Mouse (Mus musculus) lung, embryonic 14.5 days (tissue): Measurements from ENCODE around the gene BC025920. TPM values are rescaled to one million over a fixed set of nuclear protein-coding genes. Genes with fewer than 3 reads are reported as not detected.
A peak's percentile ranks its signal among the peaks of the same experiment; 100 is the strongest.

Experiments
- ATAC-seq: fragments of 200-750 bp; cut with Nextera tagmentation; 2 replicates; pipeline ENCODE4 v1.8.0; 2017; ENCODE audit warnings: mild to moderate bottlenecking, moderate TSS enrichment, moderate library complexity; ENCODE audit not compliant: insufficient read depth
- DNase-seq: peaks from one replicate; pipeline ENCODE4 v3.0.0-alpha.2; 2015
- H3K27ac ChIP-seq: fragments of 300-500 bp; sonication (generic); 2 replicates; pipeline ENCODE4 v1.5.1; 2014; ENCODE audit warnings: low read depth, mild to moderate bottlenecking, moderate library complexity
- H3K27me3 ChIP-seq: fragments of 300-500 bp; sonication (generic); 2 replicates; pipeline ENCODE4 v1.6.1; 2014; ENCODE audit warnings: low read length, control low read depth; ENCODE audit not compliant: insufficient read depth
- H3K36me3 ChIP-seq: fragments of 300-500 bp; sonication (generic); 2 replicates; pipeline ENCODE4 v1.6.1; 2014; ENCODE audit warnings: control low read depth; ENCODE audit not compliant: insufficient read depth
- H3K4me1 ChIP-seq: fragments of 300-500 bp; sonication (generic); 2 replicates; pipeline ENCODE4 v1.6.1; 2014; ENCODE audit warnings: antibody characterized with exemption, control low read depth; ENCODE audit not compliant: insufficient read depth
- H3K4me2 ChIP-seq: fragments of 300-500 bp; sonication (generic); 2 replicates; pipeline ENCODE4 v1.6.1; 2014; ENCODE audit warnings: mild to moderate bottlenecking
- H3K4me3 ChIP-seq: fragments of 300-500 bp; sonication (generic); 2 replicates; pipeline ENCODE4 v1.5.1; 2014; ENCODE audit warnings: low read depth, low read length
- H3K9ac ChIP-seq: fragments of 300-500 bp; sonication (generic); 2 replicates; pipeline ENCODE4 v1.6.1; 2014
- H3K9me3 ChIP-seq: fragments of 300-500 bp; sonication (generic); 2 replicates; pipeline ENCODE4 v1.6.1; 2016; ENCODE audit warnings: low read depth, low read length, control low read depth
- CTCF ChIP-seq: IDR thresholded peaks from 2 replicates; pipeline ENCODE4 v1.5.1; 2016; ENCODE audit warnings: antibody characterized with exemption, low read depth
- WGBS: fragments of 180-500 bp; shearing (Covaris S2); extraction: QIAGEN DNeasy Blood & Tissue Kit; methylation state at CpG from one replicate; pipeline ENCODE4 v1.1.7; 2014; 5-methylcytosine and 5-hydroxymethylcytosine counted together
- polyA plus RNA-seq: library from polyadenylated mRNA; unstranded; fragments of >200 nt; fragmentation: Nextera tagmentation; extraction: Ambion mirVana; gene quantifications from 2 replicates; pipeline ENCODE4 v1.2.1, GENCODE M21; 2014

Gene BC025920
- 0.58 and 0.61 TPM in 2 replicates for polyA plus RNA-seq

GRCm38 (mm10) chr10:81605974-81606751, at the start of gene BC025920:
BC025920 (plus strand) TSS chr10:81606270.
- peak within 1 kb of the TSS; percentile 89 for H3K4me2 ChIP-seq
- ATAC-seq (peak; percentile 87), DNase-seq (peak; percentile 98)
- peak within 1 kb of the TSS; percentile 56 for H3K4me3 ChIP-seq
- peak within 1 kb of the TSS; percentile 90 for H3K27ac ChIP-seq
- 1% methylated on average over 39 of the region's 39 CpGs for WGBS
- peak within 1 kb of the TSS; percentile 64 for H3K9ac ChIP-seq
- peak; percentile 20; the same call in 1 of the 2 replicates for TF ChIP-seq CTCF
- no peaks in the 10 kb centered on the region for H3K36me3 ChIP-seq
- H3K9me3 ChIP-seq = no peaks in the 10 kb centered on the region
- H3K27me3 ChIP-seq = no peaks in the 10 kb centered on the region
- peaks cover 5% of the 10 kb centered on the region for H3K4me1 ChIP-seq

GRCm38 (mm10) chr10:81556282-81556681, 49.8 kb upstream of the BC025920 start:
- WGBS = 69% methylated on average over 3 of the region's 3 CpGs
- H3K4me3 ChIP-seq = no peak overlapping the region
- H3K9ac ChIP-seq = no peak overlapping the region
- peaks cover 8% of the 10 kb centered on the region; the same call in 1 of the 2 replicates for H3K4me1 ChIP-seq
- H3K27ac ChIP-seq = no peak overlapping the region
- no peak for ATAC-seq
- H3K27me3 ChIP-seq = no peaks in the 10 kb centered on the region
- DNase-seq = no peak
- TF ChIP-seq CTCF = peak; percentile 66
- peaks cover 2% of the 10 kb centered on the region; the same call in 1 of the 2 replicates for H3K36me3 ChIP-seq
- no peaks in the 10 kb centered on the region for H3K9me3 ChIP-seq
- H3K4me2 ChIP-seq = no peak overlapping the region

GRCm38 (mm10) chr10:81557491-81557890, 48.6 kb upstream of the BC025920 start:
- Histone ChIP-seq H3K36me3 (peaks cover 14% of the 10 kb centered on the region), H3K4me1 (peaks cover 8% of the 10 kb centered on the region; the same call in 1 of the 2 replicates), H3K9me3 (no peaks in the 10 kb centered on the region), H3K27me3 (no peaks in the 10 kb centered on the region), H3K27ac (no peak overlapping the region), H3K4me2 (no peak overlapping the region), H3K9ac (no peak overlapping the region), H3K4me3 (no peak overlapping the region)
- ATAC-seq = no peak
- no peak for TF ChIP-seq CTCF
- no peak for DNase-seq
- 19% methylated on average over 1 of the region's 1 CpGs for WGBS

- H3K36me3 ChIP-seq = peaks cover 28% of the 10 kb centered on the region
- H3K4me3 ChIP-seq = peak within 1 kb of the TSS; percentile 88
- ATAC-seq = peak; percentile 36
- no peak for TF ChIP-seq CTCF
- H3K4me1 ChIP-seq = peaks cover 19% of the 10 kb centered on the region
- WGBS = under 1% methylated on average over 51 of the region's 53 CpGs
- no peaks in the 10 kb centered on the region for H3K27me3 ChIP-seq
- peak; percentile 68 for DNase-seq
- peak within 1 kb of the TSS; percentile 85 for H3K4me2 ChIP-seq
- peak within 1 kb of the TSS; percentile 92 for H3K27ac ChIP-seq
- H3K9ac ChIP-seq = peak within 1 kb of the TSS; percentile 95
- no peaks in the 10 kb centered on the region for H3K9me3 ChIP-seq
Measured at GRCm38 (mm10) chr10:81559163-81559626, 46.9 kb upstream of the BC025920 start, which contains the start of gene Aes. Aes (plus strand) TSS chr10:81559488.

GRCm38 (mm10) chr10:81559627-81560539, 46.2 kb upstream of the BC025920 start:
- Histone ChIP-seq H3K9ac (peak overlapping the region; percentile 95), H3K4me1 (peaks cover 22% of the 10 kb centered on the region), H3K27ac (peak overlapping the region; percentile 92), H3K4me3 (peak overlapping the region; percentile 88), H3K27me3 (no peaks in the 10 kb centered on the region), H3K4me2 (peak overlapping the region; percentile 85), H3K9me3 (no peaks in the 10 kb centered on the region), H3K36me3 (peaks cover 35% of the 10 kb centered on the region)
- ATAC-seq (peak; percentile 28), DNase-seq (no peak)
- under 1% methylated on average over 34 of the region's 36 CpGs for WGBS
- no peak for TF ChIP-seq CTCF

GRCm38 (mm10) chr10:81560719-81561459, 45.2 kb upstream of the BC025920 start:
- H3K9me3 ChIP-seq = no peaks in the 10 kb centered on the region
- peaks cover 22% of the 10 kb centered on the region for H3K4me1 ChIP-seq
- H3K9ac ChIP-seq = peak overlapping the region; percentile 95
- ATAC-seq = peak; percentile 2
- H3K27ac ChIP-seq = peak overlapping the region; percentile 92; the same call in 1 of the 2 replicates
- peak overlapping the region; percentile 85 for H3K4me2 ChIP-seq
- no peaks in the 10 kb centered on the region for H3K27me3 ChIP-seq
- WGBS = 11% methylated on average over 16 of the region's 16 CpGs
- no peak for DNase-seq
- H3K36me3 ChIP-seq = peaks cover 45% of the 10 kb centered on the region
- peak overlapping the region; percentile 88 for H3K4me3 ChIP-seq
- no peak for TF ChIP-seq CTCF
